Mouse (Mus musculus) 3134 (cell line): ENCODE data around the gene 2210017I01Rik.

Source experiments
- DNase-seq: peaks from one replicate; pipeline ENCODE4 v3.0.0-alpha.2; 2011; ENCODE audit warnings: low spot score; ENCODE audit not compliant: insufficient read length; ENCODE audit errors: extremely low read depth

2210017I01Rik gene

GRCm38 (mm10) chr3:92568752-92569151 is 38.5 kb downstream of the 2210017I01Rik start:
- no peak for DNase-seq

GRCm38 (mm10) chr3:92565418-92565817 is 41.9 kb downstream of the 2210017I01Rik start:
- DNase-seq, result no peak
